Mouse (Mus musculus) regulatory T cell (primary cell): ENCODE measurements at regions not wholly inside any gene's neighbourhood (a gene's known extent, or its start where the extent isn't known, plus 50 kb on each side); places are given as distances from the start of the nearest gene placed in this dataset.
"Not testable (repeated sequence)": the region's sequence is repeated elsewhere in the genome, so short reads cannot be mapped to it uniquely, and the experiment has no call there.

Source experiments
- in situ Hi-C: fragments of 300-600 bp; cut with MboI, MseI; formaldehyde crosslinking; loops from one replicate; pipeline ENCODE4 v1.15.1; 2025; ENCODE audit warnings: high pct_unique_total_duplicates

DNA sequence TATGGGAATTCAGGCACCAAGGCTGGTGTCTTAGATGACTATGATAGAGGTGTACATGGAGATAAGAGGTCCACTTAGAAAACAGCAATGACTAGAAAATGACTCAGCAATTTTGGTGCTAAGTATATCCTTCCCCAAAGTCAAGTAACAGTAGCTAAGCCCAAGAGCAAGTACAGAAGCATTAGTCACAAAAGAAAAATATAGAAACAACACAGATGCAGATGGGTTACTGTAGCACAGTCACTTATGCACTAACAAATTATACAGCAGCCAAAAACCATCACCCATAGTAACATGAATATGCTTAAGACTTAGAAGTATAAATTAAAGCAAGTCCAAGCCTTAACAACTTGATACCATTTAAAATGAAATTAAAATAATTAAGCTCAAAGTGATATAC is 378.5 kb upstream of the Meis2 start:
- in situ Hi-C loops: no loop called here

DNA sequence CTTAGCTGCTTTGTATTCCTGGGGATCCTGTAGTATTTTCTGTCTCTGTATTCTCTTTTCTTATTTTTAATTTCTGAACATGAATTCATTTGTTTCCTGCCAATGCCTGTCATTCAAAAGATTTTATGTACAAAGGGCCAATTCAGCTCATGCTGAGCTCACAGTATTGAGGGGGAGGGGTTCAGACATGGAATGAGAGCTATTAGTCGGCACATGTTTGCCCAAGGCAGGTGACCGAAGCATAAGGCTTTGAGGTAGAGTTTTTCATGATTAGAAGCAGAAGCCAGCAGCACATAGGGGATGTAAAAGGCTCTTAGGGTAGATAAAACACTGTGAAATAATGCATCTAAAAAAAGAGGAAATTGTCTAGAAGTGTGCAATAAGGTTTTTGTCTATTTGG is 374.6 kb upstream of the Meis2 start:
- in situ Hi-C loops: no loop called here

DNA sequence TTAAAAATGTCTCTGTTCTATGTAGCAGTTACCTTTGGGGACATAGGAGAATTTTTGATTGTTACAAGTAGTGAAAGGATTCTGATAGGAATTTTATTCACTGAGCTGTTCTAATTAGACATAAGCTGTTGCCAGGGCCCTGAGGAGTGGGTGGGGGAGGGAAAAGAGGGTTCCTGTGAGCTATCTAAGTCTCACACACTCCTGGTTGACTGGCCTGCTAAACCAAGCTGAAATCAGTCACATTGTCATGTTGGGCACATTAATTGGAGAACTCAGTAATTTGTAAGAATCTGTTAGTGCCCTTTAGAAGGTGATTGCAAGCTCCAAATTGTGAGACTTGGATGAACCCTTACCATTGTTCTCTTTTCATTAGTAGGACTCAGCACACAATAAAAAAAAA is 367.8 kb upstream of the Meis2 start:
- in situ Hi-C loops: no loop called here

DNA sequence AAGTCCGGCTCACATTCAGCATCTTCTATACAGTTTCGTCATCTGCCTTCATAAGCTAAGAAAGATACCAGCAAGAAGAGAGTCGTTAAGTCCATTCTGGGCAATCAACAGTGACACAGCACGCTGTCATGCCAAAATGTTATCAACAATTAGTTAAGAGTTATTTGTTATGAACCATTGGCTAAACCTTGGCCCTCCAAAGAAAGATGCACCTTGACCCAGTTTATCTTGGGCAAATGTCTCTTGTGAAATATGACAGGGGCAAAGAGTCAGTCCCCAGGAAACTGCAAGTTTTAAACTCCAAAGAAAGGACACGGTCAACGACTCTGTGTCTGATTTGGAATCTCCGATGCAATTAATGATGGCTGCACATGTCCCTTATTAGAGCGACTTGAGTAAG is 358.5 kb upstream of the Meis2 start:
- in situ Hi-C loops: no loop called here

DNA sequence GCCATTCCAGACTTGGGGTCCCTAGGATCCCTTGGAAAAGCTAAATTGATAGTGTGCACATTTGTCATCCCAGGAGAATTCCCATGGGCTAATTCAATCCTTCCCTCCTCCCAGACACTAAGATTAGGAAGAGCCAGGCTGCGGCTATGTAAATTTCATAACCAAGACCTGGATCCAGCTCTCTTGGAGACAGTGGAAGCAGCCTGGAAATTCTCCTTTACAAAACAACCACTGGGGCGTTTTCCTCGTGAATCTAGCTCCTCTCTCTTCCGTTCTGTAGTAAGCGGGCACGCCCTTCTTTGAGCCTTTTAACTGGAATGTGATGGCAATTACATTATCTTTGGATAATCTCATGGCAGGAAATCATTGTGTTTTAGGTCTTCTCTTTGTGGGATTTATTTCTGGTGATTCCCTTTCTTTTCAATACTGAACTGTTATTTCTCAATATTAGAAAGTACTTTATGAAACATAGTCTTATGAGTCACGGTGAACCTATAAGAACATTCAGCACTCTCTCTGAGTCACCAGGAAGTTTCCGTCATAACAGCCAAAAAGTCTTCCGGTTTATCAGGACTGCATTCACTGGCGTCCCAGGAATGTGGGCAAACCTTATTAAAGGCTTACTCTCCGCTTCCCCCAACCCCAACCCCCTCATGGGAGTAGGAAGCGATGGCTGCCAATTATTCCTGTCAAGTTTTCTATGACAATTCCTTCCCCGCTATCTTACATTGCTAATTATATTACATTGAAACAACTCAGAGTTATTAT is 352.0 kb upstream of the Meis2 start:
- in situ Hi-C loops: no loop called here

DNA sequence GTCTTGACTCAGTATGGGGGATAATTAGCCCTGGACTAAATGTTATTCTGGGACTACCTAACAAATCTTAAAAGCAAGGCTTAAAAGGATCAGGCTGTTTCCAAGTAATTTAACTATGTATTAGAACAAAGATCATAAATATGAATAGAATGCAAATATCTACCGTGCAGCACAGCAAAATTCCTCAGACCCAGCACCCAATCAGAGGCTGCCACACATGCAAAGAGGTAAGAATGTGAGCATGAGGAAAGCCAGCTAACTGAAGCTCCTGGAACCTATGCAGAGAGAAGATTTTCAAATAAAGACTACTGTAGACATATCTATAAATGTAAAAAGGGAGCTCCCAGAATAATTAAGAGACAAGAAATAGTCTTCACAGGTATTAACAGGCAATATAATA is 350.1 kb upstream of the Meis2 start:
- in situ Hi-C loops: no loop called here

DNA sequence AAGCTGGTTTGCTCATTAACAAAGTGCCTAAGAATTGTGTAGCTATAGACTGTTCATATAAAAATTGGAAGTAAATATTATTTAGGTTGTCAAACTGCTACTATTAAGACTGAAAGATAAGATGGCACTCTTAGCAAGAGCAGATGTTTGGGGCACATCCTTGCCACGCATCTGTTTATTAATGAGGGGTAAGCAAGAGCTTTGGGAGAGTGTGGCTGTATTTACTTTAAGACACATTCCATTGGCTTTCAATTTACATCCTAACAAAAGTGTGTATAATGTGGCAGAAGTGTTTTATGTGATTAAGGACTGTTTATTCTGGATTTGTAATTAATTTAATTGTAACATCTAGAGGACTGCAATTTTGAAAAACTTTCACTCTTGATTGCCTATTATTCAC is 336.5 kb upstream of the Meis2 start:
- in situ Hi-C loops: no loop called here

DNA sequence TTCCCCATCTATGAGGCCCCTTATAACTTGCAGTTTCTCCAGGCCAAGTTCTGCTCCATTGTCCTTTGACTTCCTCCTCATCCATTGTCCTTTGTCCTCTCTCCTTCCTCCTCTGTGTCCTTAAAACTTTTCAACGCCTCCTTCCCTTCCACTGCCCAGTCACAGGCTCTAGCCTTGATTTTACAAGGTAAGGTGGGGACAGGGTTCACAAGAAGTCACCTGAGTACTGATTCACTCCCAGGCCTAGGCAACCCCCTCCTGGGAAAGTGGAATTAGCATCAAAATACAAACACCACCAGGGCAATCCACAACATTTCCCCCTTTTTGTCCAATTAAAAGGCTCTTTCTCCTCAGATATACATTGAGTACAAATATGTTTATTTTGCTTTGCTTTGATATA is 334.3 kb upstream of the Meis2 start:
- in situ Hi-C loops: no loop called here

DNA sequence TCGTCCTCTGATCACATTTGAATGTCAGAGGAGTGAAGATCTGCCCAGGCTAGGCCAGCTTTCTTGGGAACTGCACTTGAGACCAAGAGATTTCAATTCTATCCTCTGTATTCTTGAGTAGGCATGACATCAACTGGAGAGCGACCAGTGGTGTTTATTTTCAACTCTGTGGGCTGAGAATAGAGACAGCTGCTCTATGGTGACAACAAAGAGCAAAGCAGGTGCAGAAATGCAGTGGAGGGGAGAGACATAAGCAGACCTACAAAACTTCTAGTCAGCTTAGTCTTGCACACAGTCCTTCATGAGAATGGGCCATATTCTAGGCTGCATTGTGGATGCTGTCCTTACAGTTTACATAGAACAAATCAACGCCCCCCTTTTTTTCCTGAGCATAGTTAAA is 303.2 kb upstream of the Meis2 start:
- in situ Hi-C loops: no loop called here

DNA sequence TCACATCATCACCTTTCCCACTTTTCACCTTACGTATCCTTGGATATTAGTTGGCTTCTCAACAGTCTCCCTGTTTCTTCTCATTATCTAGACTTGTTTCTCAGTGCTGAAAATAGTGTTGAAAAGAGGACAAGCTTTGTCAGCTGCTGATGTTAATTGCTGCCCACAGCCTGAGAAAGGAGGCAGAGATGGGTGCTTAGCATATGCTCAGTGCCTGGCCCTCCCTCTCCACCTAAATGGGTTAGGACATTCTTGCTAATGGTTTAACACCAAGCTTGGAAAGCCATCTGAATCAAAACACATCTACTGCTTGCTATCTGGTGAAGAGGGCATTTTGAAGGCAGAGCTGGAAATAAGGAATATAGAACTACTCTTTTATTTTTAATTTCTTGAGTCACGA is 298.5 kb upstream of the Meis2 start:
- in situ Hi-C loops: no loop called here

DNA sequence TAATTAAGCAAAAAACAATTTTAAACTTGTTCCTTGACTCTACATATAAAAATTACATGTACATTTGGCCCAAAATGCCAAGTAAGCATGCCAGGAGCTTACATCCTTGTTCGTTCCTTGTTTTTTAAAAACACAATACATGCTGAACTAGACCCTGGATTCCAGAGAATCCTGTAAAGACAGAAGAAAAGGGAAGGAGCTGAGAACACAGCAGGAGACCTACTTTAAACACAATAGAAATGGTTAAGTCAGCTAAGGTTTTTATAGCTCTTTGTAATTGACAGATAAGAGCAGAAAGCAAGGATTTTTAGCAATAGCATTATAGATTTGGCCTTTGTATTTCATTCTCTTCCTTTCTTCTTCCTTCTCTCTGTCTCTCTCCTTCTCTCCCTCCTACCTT is 292.5 kb upstream of the Meis2 start:
- in situ Hi-C loops: no loop called here

DNA sequence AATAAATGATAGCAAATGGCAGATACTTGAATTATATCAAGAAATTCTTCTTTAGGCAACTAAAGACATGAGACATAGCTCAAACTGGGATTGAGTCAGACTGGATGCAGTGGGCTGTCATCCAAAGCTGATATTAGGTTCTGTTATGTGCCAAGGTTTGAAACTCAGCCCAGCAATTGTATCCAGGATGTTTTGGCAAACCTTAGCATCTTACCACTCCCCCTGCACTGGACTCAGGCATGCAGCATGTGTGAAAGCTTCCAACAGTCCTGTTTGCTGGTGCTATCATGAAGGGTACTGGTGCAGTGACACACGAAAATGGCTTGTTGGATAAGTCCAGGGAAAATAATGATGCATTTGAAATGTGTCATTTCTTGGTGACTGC is 282.9 kb upstream of the Meis2 start:
- in situ Hi-C loops: no loop called here

DNA sequence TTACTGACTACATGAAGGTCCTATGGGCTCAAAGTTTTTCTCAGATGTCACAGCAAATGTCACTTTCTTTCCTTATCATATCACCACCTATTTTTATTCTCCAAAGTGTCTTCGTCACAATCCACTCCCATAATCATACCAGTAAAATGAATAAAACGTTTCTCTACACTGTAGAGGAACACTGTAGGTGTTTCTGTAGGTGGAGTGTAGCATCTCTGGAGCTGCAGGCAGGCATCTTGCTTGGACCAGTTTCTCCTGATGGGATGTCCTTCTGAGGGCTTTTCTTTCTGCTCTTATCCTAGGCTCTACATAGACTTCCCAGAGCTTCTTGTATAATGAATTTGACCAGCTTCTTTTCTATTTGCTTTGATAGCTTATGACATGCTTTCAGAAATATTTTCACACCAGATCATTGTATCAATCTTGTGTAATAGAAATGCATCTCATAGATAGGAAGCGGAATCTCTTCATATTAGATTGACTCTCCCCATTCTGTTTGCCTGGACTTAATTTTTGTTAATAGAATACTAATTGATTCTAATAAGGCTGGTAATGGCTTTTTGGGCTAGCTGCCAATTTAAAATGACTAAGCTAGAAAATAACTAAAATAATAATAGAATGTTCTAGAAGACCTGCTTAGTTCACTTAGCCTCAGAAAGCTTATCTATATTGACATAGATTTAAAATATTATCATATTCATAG is 282.3 kb upstream of the Meis2 start:
- in situ Hi-C loops: no loop called here

DNA sequence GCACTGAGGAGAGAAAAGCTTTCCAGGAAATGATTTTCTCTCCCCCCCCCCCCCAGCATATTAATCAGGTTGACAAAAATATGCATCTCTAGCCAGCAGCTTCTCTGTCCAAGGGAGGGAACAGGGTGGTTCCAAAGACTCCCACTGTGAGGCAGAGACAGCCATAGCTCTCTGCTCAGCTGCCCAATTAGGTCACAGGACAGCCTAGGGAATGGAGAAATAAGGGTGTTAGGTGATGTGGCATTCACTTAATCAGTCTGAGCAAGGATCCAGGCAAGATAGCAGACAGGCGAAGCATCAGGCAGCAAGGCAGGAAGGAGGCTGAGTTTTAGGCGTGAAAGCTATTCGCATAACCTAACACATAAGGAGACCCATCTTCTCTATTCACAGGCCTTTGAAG is 266.2 kb upstream of the Meis2 start:
- in situ Hi-C loops: no loop called here

DNA sequence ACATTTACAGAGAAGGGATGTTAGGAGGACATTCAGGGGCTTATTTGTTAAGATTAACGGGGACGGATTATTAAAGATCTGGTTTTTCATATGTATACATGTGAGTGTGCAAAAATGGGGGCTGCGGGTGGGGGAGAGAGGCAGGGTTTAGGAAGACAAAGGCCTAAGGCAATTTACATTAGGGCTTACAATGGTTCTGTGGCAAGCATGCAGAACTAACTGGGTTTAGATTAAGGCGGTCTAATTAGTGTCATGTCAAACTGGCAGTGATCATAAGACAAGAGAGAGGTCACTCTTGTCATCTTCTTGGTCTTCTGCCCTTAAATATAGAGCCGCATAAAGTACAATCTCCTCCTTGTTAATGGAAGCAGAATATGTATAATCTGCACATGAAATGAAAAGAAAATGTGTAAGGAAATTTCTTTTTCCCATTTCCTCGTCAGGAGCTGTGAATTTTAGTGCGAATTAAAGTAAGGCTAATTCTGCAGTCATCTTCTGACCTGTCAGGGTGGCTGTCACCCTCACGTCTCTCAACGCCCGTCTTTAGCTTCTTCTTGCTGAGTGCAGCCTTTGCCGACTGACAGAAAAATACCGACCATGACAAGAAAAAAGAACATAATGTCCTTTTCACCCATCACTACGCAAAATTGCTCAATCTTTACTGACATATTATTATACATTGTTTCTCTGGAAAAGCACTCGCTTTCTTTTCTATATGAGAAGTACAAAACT is 256.6 kb upstream of the Meis2 start:
- in situ Hi-C loops: no loop called here

DNA sequence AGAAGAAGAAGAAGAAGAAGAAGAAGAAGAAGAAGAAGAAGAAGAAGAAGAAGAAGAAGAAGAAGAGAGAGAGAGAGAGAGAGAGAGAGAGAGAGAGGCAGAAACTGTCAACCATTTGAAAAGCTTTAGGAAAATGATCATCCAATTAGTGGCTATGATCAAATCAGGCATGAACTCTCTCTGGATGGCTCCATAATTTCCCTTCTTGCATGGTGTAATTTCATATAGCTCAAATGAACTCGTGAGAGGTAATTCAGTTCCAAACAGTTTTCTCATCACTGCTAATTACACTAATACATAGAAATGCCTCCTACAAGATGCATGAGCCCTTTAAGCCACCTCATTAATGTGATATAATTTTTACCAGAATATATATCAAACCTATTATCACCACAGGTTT is 233.9 kb upstream of the Meis2 start:
- in situ Hi-C loops: no loop called here

DNA sequence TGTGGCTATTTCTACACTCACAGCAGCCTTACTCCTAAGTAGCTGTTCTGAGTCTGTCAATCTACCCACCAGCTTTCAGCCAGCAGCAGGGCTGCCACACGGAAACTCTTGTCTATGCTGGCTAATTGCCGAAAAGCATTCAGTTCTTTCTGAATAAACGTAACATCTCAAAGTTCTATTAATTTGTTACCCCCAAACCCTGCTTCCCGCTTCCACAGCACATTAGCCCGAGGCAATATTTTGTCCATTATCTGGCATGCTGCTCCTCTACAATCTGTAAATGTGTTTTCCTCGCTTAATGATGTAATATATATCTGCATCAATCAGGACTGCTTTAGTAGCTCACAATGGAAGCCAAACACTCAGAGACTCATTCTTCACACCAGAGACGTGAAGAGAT is 224.2 kb upstream of the Meis2 start:
- in situ Hi-C loops: loop anchor here (5.0 kb wide), 1 partner anchor 108 kb away; no protein-coding TSS in a partner anchor

DNA sequence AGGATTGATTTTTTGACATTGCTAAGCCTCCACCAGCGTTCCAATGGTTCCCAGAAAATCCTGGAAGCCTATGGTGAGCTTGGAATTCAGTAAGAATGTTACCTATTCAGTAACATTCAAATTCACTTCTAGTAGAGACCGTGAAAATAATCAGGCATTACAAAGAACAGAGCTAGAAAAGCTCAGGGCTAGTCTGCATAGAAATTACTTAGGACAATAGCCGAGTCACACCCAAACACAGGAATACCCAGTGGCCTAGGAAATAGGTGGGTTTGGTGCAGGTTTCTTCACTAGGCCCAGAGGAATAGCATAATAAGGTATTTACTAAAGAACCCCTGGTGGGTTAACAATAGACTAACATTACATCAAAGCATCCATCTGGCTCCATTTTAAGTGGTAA is 177.6 kb upstream of the Meis2 start:
- in situ Hi-C loops: not testable (repeated sequence)

DNA sequence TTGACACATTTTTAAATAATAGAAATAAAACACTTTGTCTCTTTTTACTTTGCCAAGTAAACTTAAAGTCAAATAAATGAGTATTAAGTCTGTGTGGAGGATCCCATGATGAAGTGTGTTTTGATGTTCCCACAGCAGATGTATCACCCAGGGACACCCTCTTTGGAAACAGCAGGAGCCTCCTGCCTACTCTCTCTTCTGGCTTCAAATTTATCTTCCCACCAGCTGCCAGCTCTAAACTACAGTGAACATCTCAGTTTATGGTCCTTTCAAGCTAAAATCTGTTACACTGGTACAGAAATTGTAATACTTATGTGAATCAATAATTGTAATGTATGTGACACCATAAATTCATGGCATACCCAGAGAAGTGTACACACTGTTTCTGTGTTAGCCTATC is 171.1 kb upstream of the Meis2 start:
- in situ Hi-C loops: no loop called here

DNA sequence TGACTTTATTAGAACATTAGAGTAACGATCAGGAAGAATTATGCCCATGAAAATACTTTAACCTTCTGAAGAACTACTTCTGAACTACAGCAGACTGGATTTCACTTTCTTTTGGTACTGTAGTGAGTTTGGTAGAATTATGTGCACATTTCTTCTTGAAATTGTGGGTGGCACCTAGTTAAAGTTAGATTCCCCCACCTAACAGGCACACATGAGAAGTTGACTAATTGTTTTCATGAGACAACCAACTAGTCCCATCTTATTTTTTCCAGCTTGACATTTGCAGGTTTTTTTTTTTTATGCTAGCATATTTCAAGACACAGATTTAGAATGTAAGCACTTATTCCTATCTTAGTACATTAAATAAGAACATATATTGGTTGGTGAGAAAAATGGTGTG is 167.2 kb upstream of the Meis2 start:
- in situ Hi-C loops: no loop called here

DNA sequence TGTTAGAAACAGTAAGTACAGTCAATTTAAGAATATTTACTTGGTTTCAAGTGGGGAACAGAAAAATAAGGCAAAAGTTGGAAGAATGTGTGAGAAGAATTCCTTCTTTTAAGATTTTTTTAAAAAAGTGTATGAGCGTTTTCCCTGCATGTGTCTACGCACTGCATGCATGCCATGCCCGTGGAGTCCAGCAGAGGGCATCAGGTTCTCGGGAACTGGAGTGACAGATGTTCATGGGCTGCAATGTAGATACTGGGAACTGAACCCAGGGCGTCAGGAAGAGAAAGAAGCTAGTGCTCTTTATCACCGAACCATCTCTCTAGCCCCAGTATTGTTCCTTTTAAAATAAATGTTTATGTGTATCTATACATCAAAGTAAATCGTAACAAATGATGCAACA is 150.8 kb upstream of the Meis2 start:
- in situ Hi-C loops: no loop called here

DNA sequence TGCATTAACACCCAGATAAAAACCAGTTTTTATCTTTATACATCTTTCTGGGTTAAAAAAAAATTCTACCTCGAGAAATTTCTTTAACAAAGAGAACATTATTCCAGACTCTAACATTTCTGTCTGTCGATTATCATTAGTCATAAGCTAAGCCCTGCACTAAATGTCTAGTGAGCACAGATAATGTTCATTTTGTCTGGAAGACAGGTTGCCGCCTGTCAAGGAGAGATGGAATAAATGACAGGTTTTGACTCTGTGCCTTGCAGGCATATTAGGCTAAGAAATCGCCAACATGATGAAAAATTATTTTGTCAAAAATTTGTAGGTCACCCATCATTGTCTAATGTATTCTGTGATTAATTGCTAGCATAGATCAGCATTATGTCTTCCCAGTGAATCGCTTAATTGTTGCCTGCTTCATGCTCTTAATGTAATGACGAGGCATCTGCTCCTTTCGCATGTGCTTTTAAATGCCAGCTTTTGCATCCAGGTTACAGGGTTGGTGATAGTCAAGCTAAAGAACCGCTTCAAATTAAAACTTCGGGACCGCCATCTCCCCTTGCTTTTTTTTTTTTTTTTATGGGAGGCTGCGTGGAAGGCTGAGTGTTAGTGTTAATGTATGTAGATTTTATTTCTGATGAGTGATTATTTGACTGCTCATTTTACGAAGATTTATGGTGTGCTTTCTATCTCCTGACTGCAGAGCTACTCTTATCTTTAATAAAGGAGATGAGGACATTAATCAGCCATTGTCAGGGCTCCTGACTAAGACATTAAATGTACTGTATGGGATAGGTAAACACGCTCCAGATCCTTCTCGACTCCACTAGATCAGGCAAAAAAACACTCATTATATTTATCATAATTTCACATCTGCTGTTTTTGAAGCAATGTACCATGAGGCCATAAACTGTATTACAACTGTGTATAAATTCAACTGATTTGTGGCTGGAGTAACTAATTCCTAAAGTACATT is 135.9 kb upstream of the Meis2 start:
- in situ Hi-C loops: no loop called here
